Mouse (Mus musculus) midbrain, embryonic 10.5 days (tissue): ENCODE results near the gene Oaz2. TPM values are rescaled to one million over a fixed set of nuclear protein-coding genes. Genes with fewer than 3 reads are reported as not detected.

Experiments used
- DNase-seq: peaks from one replicate; pipeline ENCODE4 v3.0.0-alpha.2; 2017; ENCODE audit warnings: low spot score
- H3K27ac ChIP-seq: fragments of 300-500 bp; sonication (generic); replicated peaks from 2 replicates; pipeline ENCODE4 v1.5.1; 2016; ENCODE audit warnings: mild to moderate bottlenecking
- H3K27me3 ChIP-seq: fragments of 300-500 bp; sonication (generic); 2 replicates; pipeline ENCODE4 v1.6.1; 2016; ENCODE audit warnings: low read depth, mild to moderate bottlenecking; ENCODE audit not compliant: poor library complexity, severe bottlenecking
- H3K36me3 ChIP-seq: fragments of 300-500 bp; sonication (generic); 2 replicates; pipeline ENCODE4 v1.6.1; 2016; ENCODE audit warnings: mild to moderate bottlenecking, moderate library complexity
- H3K4me1 ChIP-seq: fragments of 300-500 bp; sonication (generic); 2 replicates; pipeline ENCODE4 v1.6.1; 2016
- H3K4me3 ChIP-seq: fragments of 300-500 bp; sonication (generic); 2 replicates; pipeline ENCODE4 v1.5.1; 2016; ENCODE audit warnings: mild to moderate bottlenecking, moderate library complexity
- H3K9me3 ChIP-seq: fragments of 300-500 bp; sonication (generic); replicated peaks from 2 replicates; pipeline ENCODE4 v1.6.1; 2016; ENCODE audit warnings: mild to moderate bottlenecking
- WGBS: fragments of 180-500 bp; shearing (Covaris S2); methylation state at CpG from one replicate; pipeline ENCODE4 v1.1.7; 2016; 5-methylcytosine and 5-hydroxymethylcytosine counted together
- polyA plus RNA-seq: library from polyadenylated mRNA; unstranded; fragments of >200 nt; fragmentation: Nextera tagmentation; extraction: Ambion mirVana; gene quantifications from 2 replicates; pipeline ENCODE4 v1.2.1, GENCODE M21; 2016

The Oaz2 gene
- polyA plus RNA-seq = 234 and 269 TPM in 2 replicates

- Histone ChIP-seq H3K9me3 (no peaks in the 10 kb centered on the region), H3K27me3 (no peaks in the 10 kb centered on the region), H3K4me1 (peaks cover 8% of the 10 kb centered on the region), H3K4me3 (no peak within 1 kb of the TSS), H3K36me3 (no peaks in the 10 kb centered on the region), H3K27ac (no peak within 1 kb of the TSS)
- DNase-seq = no peak
- 95% methylated on average over 8 of the region's 8 CpGs for WGBS
These were observed at the start of gene Oaz2 for GRCm38 (mm10) chr9:65667701-65668100. Gene Oaz2 (plus strand): TSS chr9:65668001.

GRCm38 (mm10) chr9:65619311-65619710 is 48.5 kb upstream of the Oaz2 start:
- 60% methylated on average over 3 of the region's 3 CpGs for WGBS
- H3K9me3 ChIP-seq = no peaks in the 10 kb centered on the region
- H3K4me3 ChIP-seq = no peak overlapping the region
- H3K36me3 ChIP-seq = no peaks in the 10 kb centered on the region
- H3K27ac ChIP-seq = no peak overlapping the region
- H3K4me1 ChIP-seq = 0 out of 2 replicates have a peak, but pooled peaks cover 2% of the 10 kb centered on the region
- no peaks in the 10 kb centered on the region for H3K27me3 ChIP-seq
- DNase-seq = no peak

GRCm38 (mm10) chr9:65621196-65621595 is 46.6 kb upstream of the Oaz2 start:
- peaks cover 5% of the 10 kb centered on the region for H3K27me3 ChIP-seq
- 0 out of 2 replicates have a peak, but pooled peaks cover 2% of the 10 kb centered on the region for H3K4me1 ChIP-seq
- no peak overlapping the region for H3K4me3 ChIP-seq
- DNase-seq = no peak
- H3K27ac ChIP-seq = no peak overlapping the region
- no peaks in the 10 kb centered on the region for H3K36me3 ChIP-seq
- no peaks in the 10 kb centered on the region for H3K9me3 ChIP-seq
- 91% methylated on average over 4 of the region's 4 CpGs for WGBS

- H3K36me3 ChIP-seq = no peaks in the 10 kb centered on the region
- no peak overlapping the region for H3K27ac ChIP-seq
- WGBS = 82% methylated on average over 2 of the region's 2 CpGs
- peaks cover 10% of the 10 kb centered on the region for H3K27me3 ChIP-seq
- DNase-seq = no peak
- 0 out of 2 replicates have a peak, but pooled peaks cover 2% of the 10 kb centered on the region for H3K4me1 ChIP-seq
- no peak overlapping the region for H3K4me3 ChIP-seq
- no peaks in the 10 kb centered on the region for H3K9me3 ChIP-seq
These were observed 46.1 kb upstream of the Oaz2 start for GRCm38 (mm10) chr9:65621666-65622065.

- H3K4me3 ChIP-seq = no peak overlapping the region
- H3K27ac ChIP-seq = no peak overlapping the region
- DNase-seq = no peak
- H3K36me3 ChIP-seq = no peaks in the 10 kb centered on the region
- H3K4me1 ChIP-seq = no peaks in the 10 kb centered on the region
- 88% methylated on average over 5 of the region's 5 CpGs for WGBS
- H3K9me3 ChIP-seq = no peaks in the 10 kb centered on the region
- peaks cover 21% of the 10 kb centered on the region for H3K27me3 ChIP-seq
These were observed 45.0 kb upstream of the Oaz2 start for GRCm38 (mm10) chr9:65622826-65623225.

- DNase-seq = no peak
- Histone ChIP-seq H3K27me3 (peaks cover 36% of the 10 kb centered on the region), H3K4me3 (no peak overlapping the region), H3K36me3 (no peaks in the 10 kb centered on the region), H3K4me1 (peaks cover 8% of the 10 kb centered on the region), H3K27ac (no peak overlapping the region), H3K9me3 (no peaks in the 10 kb centered on the region)
- WGBS = 78% methylated on average over 2 of the region's 2 CpGs
These were observed 43.5 kb upstream of the Oaz2 start for GRCm38 (mm10) chr9:65624266-65624665.

GRCm38 (mm10) chr9:65629025-65629766 is 38.6 kb upstream of the Oaz2 start, which contains the start of gene Rbpms2:
Gene Rbpms2 (plus strand): TSS chr9:65629648.
- peak within 1 kb of the TSS; percentile 89 for H3K27ac ChIP-seq
- DNase-seq = peak; percentile 44
- peaks cover 40% of the 10 kb centered on the region for H3K4me1 ChIP-seq
- H3K27me3 ChIP-seq = peaks cover 80% of the 10 kb centered on the region
- H3K36me3 ChIP-seq = no peaks in the 10 kb centered on the region
- H3K4me3 ChIP-seq = peak within 1 kb of the TSS; percentile 78
- 2% methylated on average over 39 of the region's 40 CpGs for WGBS
- no peaks in the 10 kb centered on the region for H3K9me3 ChIP-seq

GRCm38 (mm10) chr9:65629767-65630630 is 37.8 kb upstream of the Oaz2 start:
- no peaks in the 10 kb centered on the region for H3K9me3 ChIP-seq
- peak; percentile 71 for DNase-seq
- peaks cover 80% of the 10 kb centered on the region for H3K27me3 ChIP-seq
- under 1% methylated on average over 54 of the region's 83 CpGs for WGBS
- H3K27ac ChIP-seq = peak overlapping the region; percentile 89
- peak overlapping the region; percentile 78 for H3K4me3 ChIP-seq
- H3K4me1 ChIP-seq = peaks cover 40% of the 10 kb centered on the region
- no peaks in the 10 kb centered on the region for H3K36me3 ChIP-seq

GRCm38 (mm10) chr9:65630631-65631353 is 37.0 kb upstream of the Oaz2 start:
- Histone ChIP-seq H3K4me3 (peak overlapping the region; percentile 78), H3K36me3 (no peaks in the 10 kb centered on the region), H3K9me3 (no peaks in the 10 kb centered on the region), H3K27me3 (peaks cover 79% of the 10 kb centered on the region), H3K4me1 (peaks cover 40% of the 10 kb centered on the region), H3K27ac (peak overlapping the region; percentile 89)
- DNase-seq = peak; percentile 74
- under 1% methylated on average over 75 of the region's 78 CpGs for WGBS

- peak; percentile 25 for DNase-seq
- H3K27me3 ChIP-seq = peaks cover 72% of the 10 kb centered on the region
- peak overlapping the region; percentile 89 for H3K27ac ChIP-seq
- peak overlapping the region; percentile 78 for H3K4me3 ChIP-seq
- H3K36me3 ChIP-seq = no peaks in the 10 kb centered on the region
- no peaks in the 10 kb centered on the region for H3K9me3 ChIP-seq
- 5% methylated on average over 16 of the region's 16 CpGs for WGBS
- peaks cover 40% of the 10 kb centered on the region for H3K4me1 ChIP-seq
These were observed 36.3 kb upstream of the Oaz2 start for GRCm38 (mm10) chr9:65631354-65632021.

- H3K27ac ChIP-seq = no peak overlapping the region
- 65% methylated on average over 1 of the region's 1 CpGs for WGBS
- H3K27me3 ChIP-seq = peaks cover 44% of the 10 kb centered on the region
- no peak for DNase-seq
- no peaks in the 10 kb centered on the region for H3K9me3 ChIP-seq
- H3K4me1 ChIP-seq = peaks cover 35% of the 10 kb centered on the region
- H3K36me3 ChIP-seq = no peaks in the 10 kb centered on the region
- no peak overlapping the region for H3K4me3 ChIP-seq
These were observed 32.0 kb upstream of the Oaz2 start for GRCm38 (mm10) chr9:65635766-65636165.

GRCm38 (mm10) chr9:65636926-65637325 is 30.9 kb upstream of the Oaz2 start:
- H3K9me3 ChIP-seq = no peaks in the 10 kb centered on the region
- H3K27me3 ChIP-seq = peaks cover 32% of the 10 kb centered on the region
- WGBS = 82% methylated on average over 4 of the region's 4 CpGs
- H3K36me3 ChIP-seq = no peaks in the 10 kb centered on the region
- H3K4me1 ChIP-seq = peaks cover 35% of the 10 kb centered on the region
- DNase-seq = no peak
- no peak overlapping the region for H3K27ac ChIP-seq
- no peak overlapping the region for H3K4me3 ChIP-seq
